Mouse (Mus musculus): Measurements from ENCODE around the gene Mad1l1. TPM values are rescaled to one million over a fixed set of nuclear protein-coding genes. Genes with fewer than 3 reads are reported as not detected.

Gene Mad1l1
- polyA plus RNA-seq, 1 experiment from 2014 or later, result 27.2 TPM

DNA sequence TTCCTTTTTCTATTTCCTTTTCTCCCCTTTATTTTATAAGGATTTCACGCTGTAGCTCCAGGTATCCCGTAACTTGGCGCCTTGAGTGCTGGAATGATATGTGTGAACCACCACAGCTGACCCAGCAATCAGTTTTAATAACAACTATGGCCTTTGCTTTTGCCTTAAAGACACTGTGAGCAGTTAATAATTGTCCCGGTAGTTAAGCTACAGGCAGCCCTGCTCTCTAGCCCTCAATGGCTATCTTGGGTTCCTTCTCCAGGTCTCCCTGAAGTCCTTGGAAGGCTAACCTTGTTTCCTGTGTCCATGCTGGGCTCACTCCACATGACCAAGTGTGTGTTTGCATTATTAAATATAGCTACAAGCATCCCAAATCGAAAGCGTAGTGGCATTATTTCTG is 237.0 kb downstream of the Mad1l1 start:
- H3K4me1 ChIP-seq (ENCODE audit: control insufficient read depth, insufficient read depth, low read length), result no peaks in the 10 kb centered on the region
- H3K36me3 ChIP-seq (ENCODE audit: control insufficient read depth, insufficient read depth, low read length), result no peaks in the 10 kb centered on the region
- H3K9ac ChIP-seq (replicated peaks; ENCODE audit: low read depth, low read length), result no peak overlapping the region
- no peak overlapping the region for H3K4me3 ChIP-seq (ENCODE audit: low read depth, low read length)
- 90% methylated on average over 6 of the region's 6 CpGs for WGBS
- no peaks in the 10 kb centered on the region for H3K27me3 ChIP-seq (ENCODE audit: control insufficient read depth, insufficient read depth, low read length)
- no peak for ATAC-seq (ENCODE audit: low read depth)
- H3K4me2 ChIP-seq (ENCODE audit: low read depth, low read length), result no peak overlapping the region
- no peaks in the 10 kb centered on the region for H3K9me3 ChIP-seq (ENCODE audit: control insufficient read depth, low read length)
- H3K27ac ChIP-seq (ENCODE audit: low read depth, low read length), result no peak overlapping the region

DNA sequence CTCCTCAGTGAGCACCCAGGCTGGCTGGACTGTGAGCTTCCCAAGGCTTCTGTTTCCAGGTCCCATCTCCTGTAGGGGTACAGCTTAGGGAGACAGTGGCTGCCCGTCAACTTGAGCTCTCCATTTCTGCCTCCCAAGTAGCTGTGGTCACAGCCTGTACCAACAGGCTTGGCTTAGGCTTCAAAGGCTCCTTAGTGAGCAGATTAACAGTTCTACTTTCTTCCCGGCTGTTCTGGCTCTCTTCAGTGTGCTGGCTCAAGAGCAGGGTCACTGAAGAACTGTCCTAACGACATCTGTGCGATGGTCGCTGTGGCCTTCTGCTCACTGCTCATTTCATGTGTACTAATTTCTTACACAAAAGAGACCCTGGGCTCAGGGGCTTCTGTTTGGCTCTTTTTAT is 237.4 kb downstream of the Mad1l1 start:
- H3K27ac ChIP-seq (ENCODE audit: low read depth, low read length), result no peak overlapping the region
- ATAC-seq (ENCODE audit: low read depth), result no peak
- no peaks in the 10 kb centered on the region for H3K27me3 ChIP-seq (ENCODE audit: control insufficient read depth, insufficient read depth, low read length)
- H3K4me2 ChIP-seq (ENCODE audit: low read depth, low read length), result no peak overlapping the region
- H3K4me3 ChIP-seq (ENCODE audit: low read depth, low read length), result no peak overlapping the region
- no peaks in the 10 kb centered on the region for H3K36me3 ChIP-seq (ENCODE audit: control insufficient read depth, insufficient read depth, low read length)
- WGBS, result 81% methylated on average over 5 of the region's 5 CpGs
- no peak overlapping the region for H3K9ac ChIP-seq (replicated peaks; ENCODE audit: low read depth, low read length)
- H3K9me3 ChIP-seq (ENCODE audit: control insufficient read depth, low read length), result no peaks in the 10 kb centered on the region
- no peaks in the 10 kb centered on the region for H3K4me1 ChIP-seq (ENCODE audit: control insufficient read depth, insufficient read depth, low read length)

DNA sequence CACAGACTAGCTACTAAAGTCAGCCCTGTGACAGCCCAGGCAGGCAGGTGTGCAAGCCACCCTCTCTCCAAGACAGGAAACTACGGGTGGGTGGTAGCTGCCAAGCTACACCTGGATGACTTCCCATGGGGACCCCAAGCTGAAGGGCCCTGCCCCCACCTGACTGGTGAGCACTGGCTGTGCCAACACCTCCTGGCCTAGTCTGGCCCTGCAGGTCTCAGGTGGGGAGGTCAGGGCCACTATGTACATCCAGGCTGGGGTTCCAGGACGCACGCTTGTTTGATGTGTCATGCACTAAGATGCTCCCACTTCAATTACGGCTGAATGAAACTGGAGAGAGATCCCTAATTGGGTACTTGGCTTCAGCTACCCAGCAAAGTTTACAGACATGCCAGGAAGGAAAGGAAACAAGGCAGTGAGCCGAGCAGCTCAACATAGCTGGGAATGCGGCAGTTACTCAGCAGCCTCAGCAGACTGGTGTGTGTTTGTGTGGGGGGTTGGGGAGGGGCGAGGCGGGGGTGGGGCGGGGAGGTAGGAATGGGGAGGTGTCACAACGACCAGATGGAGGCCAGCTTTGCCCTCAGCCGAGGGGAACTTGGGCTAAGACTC is 239.0 kb downstream of the Mad1l1 start:
- no peak for ATAC-seq (ENCODE audit: low read depth)
- Histone ChIP-seq H3K27me3 (ENCODE audit: control insufficient read depth, insufficient read depth, low read length) (no peaks in the 10 kb centered on the region), H3K9me3 (ENCODE audit: control insufficient read depth, low read length) (no peaks in the 10 kb centered on the region), H3K4me1 (ENCODE audit: control insufficient read depth, insufficient read depth, low read length) (no peaks in the 10 kb centered on the region), H3K4me2 (ENCODE audit: low read depth, low read length) (no peak overlapping the region), H3K4me3 (ENCODE audit: low read depth, low read length) (no peak overlapping the region), H3K27ac (ENCODE audit: low read depth, low read length) (no peak overlapping the region), H3K36me3 (ENCODE audit: control insufficient read depth, insufficient read depth, low read length) (no peaks in the 10 kb centered on the region), H3K9ac (replicated peaks; ENCODE audit: low read depth, low read length) (no peak overlapping the region)
- WGBS, result 52% methylated on average over 11 of the region's 11 CpGs

DNA sequence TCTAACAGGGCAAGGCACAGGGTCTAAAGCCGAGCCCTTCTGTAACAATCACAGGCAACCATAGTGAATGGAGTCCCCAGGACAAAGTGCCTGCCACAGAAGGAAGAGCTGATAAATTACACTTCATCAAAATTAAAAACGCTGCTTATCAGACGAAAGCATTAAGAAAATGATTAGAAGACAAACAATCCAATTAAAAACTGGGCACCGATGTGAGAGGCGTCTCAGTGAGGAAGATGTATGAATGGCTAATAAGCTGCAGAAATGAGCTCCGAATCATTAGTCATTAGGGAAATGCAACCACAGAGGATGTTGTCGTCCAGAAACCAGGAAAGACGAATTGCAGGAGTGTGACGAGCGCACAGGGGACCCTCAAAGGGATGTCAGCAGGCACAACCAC is 240.3 kb downstream of the Mad1l1 start:
- 31% methylated on average over 10 of the region's 10 CpGs for WGBS
- no peaks in the 10 kb centered on the region for H3K9me3 ChIP-seq (ENCODE audit: control insufficient read depth, low read length)
- no peak overlapping the region for H3K4me2 ChIP-seq (ENCODE audit: low read depth, low read length)
- no peaks in the 10 kb centered on the region for H3K27me3 ChIP-seq (ENCODE audit: control insufficient read depth, insufficient read depth, low read length)
- no peak overlapping the region for H3K4me3 ChIP-seq (ENCODE audit: low read depth, low read length)
- peak overlapping the region; percentile 56 for H3K27ac ChIP-seq (ENCODE audit: low read depth, low read length)
- ATAC-seq (ENCODE audit: low read depth), result no peak
- H3K4me1 ChIP-seq (ENCODE audit: control insufficient read depth, insufficient read depth, low read length), result no peaks in the 10 kb centered on the region
- H3K36me3 ChIP-seq (ENCODE audit: control insufficient read depth, insufficient read depth, low read length), result no peaks in the 10 kb centered on the region
- H3K9ac ChIP-seq (replicated peaks; ENCODE audit: low read depth, low read length), result no peak overlapping the region

DNA sequence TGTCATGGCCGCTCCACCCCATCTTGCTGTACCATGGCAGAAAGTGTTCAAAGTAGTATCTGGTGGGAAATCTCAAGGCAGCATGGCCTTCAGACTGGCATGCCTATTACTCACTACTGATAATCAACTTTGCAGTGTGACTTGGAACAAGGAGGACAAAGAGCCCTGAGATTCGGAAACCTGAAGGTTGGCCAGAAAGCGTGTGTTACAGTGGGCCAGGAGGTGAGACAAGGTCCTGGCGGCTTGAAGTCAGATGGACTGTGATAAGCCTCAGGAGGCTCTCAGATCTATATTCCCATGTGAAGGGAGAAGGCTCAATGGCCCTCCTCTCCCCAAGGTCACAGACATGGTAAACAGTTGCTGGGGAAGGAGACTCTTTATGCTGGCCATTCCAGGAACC is 241.8 kb downstream of the Mad1l1 start:
- H3K36me3 ChIP-seq (ENCODE audit: control insufficient read depth, insufficient read depth, low read length), result no peaks in the 10 kb centered on the region
- H3K27me3 ChIP-seq (ENCODE audit: control insufficient read depth, insufficient read depth, low read length), result no peaks in the 10 kb centered on the region
- H3K27ac ChIP-seq (ENCODE audit: low read depth, low read length), result no peak overlapping the region
- H3K9ac ChIP-seq (replicated peaks; ENCODE audit: low read depth, low read length), result no peak overlapping the region
- WGBS, result 96% methylated on average over 4 of the region's 4 CpGs
- H3K4me1 ChIP-seq (ENCODE audit: control insufficient read depth, insufficient read depth, low read length), result peaks cover 5% of the 10 kb centered on the region; the same call in 1 of the 2 replicates
- H3K9me3 ChIP-seq (ENCODE audit: control insufficient read depth, low read length), result no peaks in the 10 kb centered on the region
- no peak overlapping the region for H3K4me3 ChIP-seq (ENCODE audit: low read depth, low read length)
- H3K4me2 ChIP-seq (ENCODE audit: low read depth, low read length), result no peak overlapping the region
- no peak for ATAC-seq (ENCODE audit: low read depth)

DNA sequence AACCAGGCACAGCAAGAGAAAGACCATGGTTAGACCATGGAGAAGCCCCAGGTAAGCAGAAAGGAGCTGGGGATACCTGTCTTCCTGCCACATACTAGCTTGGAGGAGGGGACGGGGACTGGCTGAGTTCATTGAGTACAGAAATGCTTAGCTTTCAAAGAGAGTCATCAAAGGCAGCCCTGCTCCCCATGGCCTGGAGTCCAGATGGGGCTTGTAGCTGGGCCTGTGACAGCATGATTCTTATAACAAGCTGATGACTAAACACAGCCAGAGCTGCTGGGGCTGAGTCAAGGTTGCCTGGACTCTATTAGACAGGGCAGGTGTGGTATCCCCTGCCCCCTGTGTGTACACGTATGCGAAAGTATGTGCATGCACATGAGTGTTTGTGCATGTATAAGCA is 242.9 kb downstream of the Mad1l1 start:
- ATAC-seq (ENCODE audit: low read depth), result no peak
- WGBS, result 75% methylated on average over 3 of the region's 3 CpGs
- Histone ChIP-seq H3K4me1 (ENCODE audit: control insufficient read depth, insufficient read depth, low read length) (peaks cover 16% of the 10 kb centered on the region), H3K9ac (replicated peaks; ENCODE audit: low read depth, low read length) (no peak overlapping the region), H3K36me3 (ENCODE audit: control insufficient read depth, insufficient read depth, low read length) (no peaks in the 10 kb centered on the region), H3K4me2 (ENCODE audit: low read depth, low read length) (no peak overlapping the region), H3K4me3 (ENCODE audit: low read depth, low read length) (no peak overlapping the region), H3K27me3 (ENCODE audit: control insufficient read depth, insufficient read depth, low read length) (no peaks in the 10 kb centered on the region), H3K27ac (ENCODE audit: low read depth, low read length) (no peak overlapping the region), H3K9me3 (ENCODE audit: control insufficient read depth, low read length) (no peaks in the 10 kb centered on the region)

DNA sequence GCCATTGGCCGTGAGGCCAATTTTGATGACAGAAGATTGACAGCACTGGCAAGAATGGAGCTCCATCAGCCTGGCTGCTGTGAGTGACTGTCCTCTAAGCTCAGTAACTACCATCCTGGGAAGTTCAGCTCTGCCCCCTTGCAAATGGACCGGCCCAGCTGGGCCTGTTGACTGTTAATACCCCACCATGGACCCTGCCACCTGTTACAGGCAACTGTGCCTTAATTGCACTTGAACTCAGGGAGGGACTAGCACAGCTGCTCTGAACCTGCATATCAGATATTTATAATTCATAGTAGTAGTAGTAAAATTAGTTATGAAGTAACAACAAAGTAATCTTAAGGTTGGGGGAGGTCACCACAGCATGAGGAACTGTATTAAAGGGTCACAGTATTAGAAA is 244.9 kb downstream of the Mad1l1 start:
- Histone ChIP-seq H3K27me3 (ENCODE audit: control insufficient read depth, insufficient read depth, low read length) (no peaks in the 10 kb centered on the region), H3K36me3 (ENCODE audit: control insufficient read depth, insufficient read depth, low read length) (no peaks in the 10 kb centered on the region)
- 96% methylated on average over 2 of the region's 2 CpGs for WGBS

DNA sequence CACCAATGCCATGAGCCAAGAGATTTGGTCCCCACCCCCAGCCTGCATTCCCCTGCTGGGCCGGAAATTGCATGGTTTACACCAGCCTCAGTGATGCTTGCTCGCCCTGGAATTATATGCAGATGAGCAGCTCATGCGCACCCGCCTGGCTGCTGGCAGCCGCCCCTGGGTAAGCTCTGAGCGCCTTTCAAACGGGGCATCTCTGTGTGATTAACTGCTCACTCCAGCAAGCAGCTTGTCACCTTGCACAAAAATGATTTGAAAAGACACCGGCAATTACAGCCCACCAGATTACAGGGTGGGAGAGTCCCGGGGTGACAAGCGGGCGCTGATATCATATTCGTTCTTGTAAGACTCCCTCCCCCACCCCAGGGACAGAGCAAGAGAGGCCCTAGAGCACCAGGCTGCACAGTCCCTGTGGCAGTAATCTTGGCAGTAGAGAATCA is 247.7 kb downstream of the Mad1l1 start:
- Histone ChIP-seq H3K4me3 (ENCODE audit: low read depth, low read length) (no peak overlapping the region), H3K9ac (replicated peaks; ENCODE audit: low read depth, low read length) (peak overlapping the region; percentile 25; the same call in 1 of the 2 replicates), H3K27ac (ENCODE audit: low read depth, low read length) (peak overlapping the region; percentile 80), H3K27me3 (ENCODE audit: control insufficient read depth, insufficient read depth, low read length) (no peaks in the 10 kb centered on the region), H3K4me2 (ENCODE audit: low read depth, low read length) (no peak overlapping the region), H3K36me3 (ENCODE audit: control insufficient read depth, insufficient read depth, low read length) (no peaks in the 10 kb centered on the region), H3K9me3 (ENCODE audit: control insufficient read depth, low read length) (no peaks in the 10 kb centered on the region), H3K4me1 (ENCODE audit: control insufficient read depth, insufficient read depth, low read length) (peaks cover 20% of the 10 kb centered on the region)
- WGBS, result 17% methylated on average over 12 of the region's 12 CpGs
- ATAC-seq (ENCODE audit: low read depth), result peak; percentile 83; the same call in 1 of the 2 replicates

More for the DNA sequence above, 244.9 kb downstream of the Mad1l1 start:
- Histone ChIP-seq H3K9me3 (ENCODE audit: control insufficient read depth, low read length) (no peaks in the 10 kb centered on the region), H3K4me2 (ENCODE audit: low read depth, low read length) (no peak overlapping the region), H3K27ac (ENCODE audit: low read depth, low read length) (no peak overlapping the region), H3K4me3 (ENCODE audit: low read depth, low read length) (no peak overlapping the region), H3K4me1 (ENCODE audit: control insufficient read depth, insufficient read depth, low read length) (peaks cover 20% of the 10 kb centered on the region), H3K9ac (replicated peaks; ENCODE audit: low read depth, low read length) (no peak overlapping the region)
- ATAC-seq (ENCODE audit: low read depth), result no peak

DNA sequence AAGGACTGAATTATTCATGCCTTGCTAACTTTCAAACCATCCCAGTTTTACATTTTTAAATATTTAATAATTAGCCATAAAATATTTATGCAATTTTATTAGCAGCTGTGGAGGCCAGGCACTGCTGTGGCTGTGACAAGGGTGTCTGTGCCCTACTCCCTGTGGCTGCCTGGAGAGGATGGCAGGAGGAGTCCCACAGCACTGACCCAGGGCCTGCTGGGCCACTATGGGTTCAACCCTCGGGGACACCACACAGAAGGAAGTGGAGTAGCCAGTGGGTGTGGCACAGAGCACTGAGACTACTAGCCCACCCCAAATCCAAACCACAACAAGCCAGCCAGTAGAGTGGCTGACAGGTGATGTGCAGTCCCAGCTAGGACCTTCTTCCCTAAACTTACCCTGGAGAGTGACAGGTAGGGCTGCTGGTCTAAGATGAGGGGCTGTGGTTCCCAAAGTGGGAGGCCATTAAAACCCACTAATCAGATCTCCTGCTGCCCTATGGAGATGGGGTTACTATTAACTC is 248.1 kb downstream of the Mad1l1 start:
- 39% methylated on average over 1 of the region's 1 CpGs for WGBS
- peak; percentile 71; the same call in 1 of the 2 replicates for ATAC-seq (ENCODE audit: low read depth)
- H3K4me1 ChIP-seq (ENCODE audit: control insufficient read depth, insufficient read depth, low read length), result peaks cover 20% of the 10 kb centered on the region
- H3K4me3 ChIP-seq (ENCODE audit: low read depth, low read length), result no peak overlapping the region
- H3K27ac ChIP-seq (ENCODE audit: low read depth, low read length), result peak overlapping the region; percentile 80
- no peaks in the 10 kb centered on the region for H3K27me3 ChIP-seq (ENCODE audit: control insufficient read depth, insufficient read depth, low read length)
- H3K9me3 ChIP-seq (ENCODE audit: control insufficient read depth, low read length), result no peaks in the 10 kb centered on the region
- H3K36me3 ChIP-seq (ENCODE audit: control insufficient read depth, insufficient read depth, low read length), result no peaks in the 10 kb centered on the region
- no peak overlapping the region for H3K9ac ChIP-seq (replicated peaks; ENCODE audit: low read depth, low read length)
- no peak overlapping the region for H3K4me2 ChIP-seq (ENCODE audit: low read depth, low read length)

Measured in neural tube, embryonic 14.5 days (tissue).